Mouse (Mus musculus) testis, adult 2 months (tissue): Measurements from ENCODE around the gene Bbs9.

Experiments
- CTCF ChIP-seq: fragments of 200-500 bp; IDR thresholded peaks from 2 replicates; pipeline ENCODE4 v1.5.1; 2012; ENCODE audit warnings: low read depth, mild to moderate bottlenecking, inconsistent platforms, low read length, moderate library complexity; ENCODE audit not compliant: control insufficient read depth, insufficient read depth, insufficient replicate concordance
- POLR2A ChIP-seq: fragments of 200-500 bp; IDR thresholded peaks from 2 replicates; pipeline ENCODE4 v1.6.1; 2012; ENCODE audit warnings: low read depth, mild to moderate bottlenecking, inconsistent platforms, low read length, moderate library complexity; ENCODE audit not compliant: control insufficient read depth

GRCm38 (mm10) chr9:22846048-22846447, 370.5 kb downstream of the Bbs9 start:
- no peak for TF ChIP-seq POLR2A
- no peak for TF ChIP-seq CTCF
